Mouse (Mus musculus): ENCODE results near the gene Fam32a.

Fam32a gene

GRCm38 (mm10) chr8:72240951-72241350, 21.4 kb downstream of the Fam32a start:
- no peak for DNase-seq

GRCm38 (mm10) chr8:72242226-72242625, 22.7 kb downstream of the Fam32a start:
- no peak for DNase-seq

GRCm38 (mm10) chr8:72244610-72245009, 25.1 kb downstream of the Fam32a start:
- DNase-seq = peak in 1 of 2 experiments; percentile 23

GRCm38 (mm10) chr8:72257171-72257901, 37.8 kb downstream of the Fam32a start:
- no peak for DNase-seq

GRCm38 (mm10) chr8:72257902-72258238, 38.3 kb downstream of the Fam32a start:
- no peak for DNase-seq

GRCm38 (mm10) chr8:72259862-72260261, 40.3 kb downstream of the Fam32a start:
- no peak for DNase-seq

GRCm38 (mm10) chr8:72260585-72260984, 41.1 kb downstream of the Fam32a start:
- DNase-seq = no peak

GRCm38 (mm10) chr8:72261019-72261418, 41.5 kb downstream of the Fam32a start:
- DNase-seq = peak; percentile 44 to 59

GRCm38 (mm10) chr8:72261431-72261830, 41.9 kb downstream of the Fam32a start:
- DNase-seq = no peak

GRCm38 (mm10) chr8:72261872-72262271, 42.3 kb downstream of the Fam32a start:
- DNase-seq = peak; percentile 36 to 45

GRCm38 (mm10) chr8:72262756-72263155, 43.2 kb downstream of the Fam32a start:
- DNase-seq = no peak

GRCm38 (mm10) chr8:72263451-72263850, 43.9 kb downstream of the Fam32a start:
- no peak for DNase-seq

- DNase-seq = peak; percentile 74 to 76
Observed at GRCm38 (mm10) chr8:72265342-72265741, 45.8 kb downstream of the Fam32a start.

GRCm38 (mm10) chr8:72266671-72267070, 47.1 kb downstream of the Fam32a start:
- no peak for DNase-seq

GRCm38 (mm10) chr8:72267106-72267505, 47.6 kb downstream of the Fam32a start:
- DNase-seq = no peak

GRCm38 (mm10) chr8:72268356-72268755, 48.8 kb downstream of the Fam32a start:
- DNase-seq = peak; percentile 89 to 92

- peak in 1 of 2 experiments; percentile 41 for DNase-seq
Observed at GRCm38 (mm10) chr8:72270606-72271005, 51.1 kb downstream of the Fam32a start.

- no peak for DNase-seq
Observed at GRCm38 (mm10) chr8:72271051-72271660, 51.6 kb downstream of the Fam32a start.

- peak in 1 of 2 experiments; percentile 26 for DNase-seq
Observed at GRCm38 (mm10) chr8:72271691-72272090, 52.2 kb downstream of the Fam32a start.

GRCm38 (mm10) chr8:72272361-72272760, 52.8 kb downstream of the Fam32a start:
- DNase-seq = peak; percentile 82 to 88

- no peak for DNase-seq
Observed at GRCm38 (mm10) chr8:72273111-72273770, 53.7 kb downstream of the Fam32a start.

GRCm38 (mm10) chr8:72273807-72274206, 54.3 kb downstream of the Fam32a start:
- DNase-seq = no peak
